Mouse (Mus musculus): Measurements from ENCODE around the gene Magea2. TPM values are rescaled to one million over a fixed set of nuclear protein-coding genes. Genes with fewer than 3 reads are reported as not detected.
A peak's percentile ranks its signal among the peaks of the same experiment; 100 is the strongest.
"Not testable (repeated sequence)": the region's sequence is repeated elsewhere in the genome, so short reads cannot be mapped to it uniquely, and the experiment has no call there.

The Magea2 gene
- not detected for total RNA-seq (2021)
- long read RNA-seq, experiment 1, result 0 reads
- long read RNA-seq, experiment 2, result 0 reads

GRCm38 (mm10) chrX:155093566-155093965, at the start of gene Magea2:
TSS of gene Magea2 (minus strand) at chrX:155093666.
- H3K27ac ChIP-seq; H3K4me3 ChIP-seq; intact Hi-C loops (cut with DNase I); DNase-seq (ENCODE audit: extremely low spot score in 1 of 2, low spot score in 2 of 2): not testable (repeated sequence)

GRCm38 (mm10) chrX:155128312-155128711, 34.8 kb upstream of the Magea2 start, which contains the start of gene Cldn34b2:
TSS of gene Cldn34b2 (minus strand) at chrX:155128412.
- intact Hi-C loops (cut with DNase I); DNase-seq (ENCODE audit: extremely low spot score in 1 of 2, low spot score in 2 of 2); H3K27ac ChIP-seq; H3K4me3 ChIP-seq: not testable (repeated sequence)

- DNase-seq (ENCODE audit: extremely low spot score in 1 of 2, low spot score in 2 of 2), result peak in 1 of 2 experiments; percentile 6
- H3K4me3 ChIP-seq, result no peak overlapping the region
- intact Hi-C loops (cut with DNase I), result loop anchor here (5.0 kb wide), 2 partner anchors 119 to 164 kb away; partner anchors contain the start of genes Acot9 and Sat1
- H3K27ac ChIP-seq, result no peak overlapping the region
- peak; percentile 54 for TF ChIP-seq CTCF (IDR thresholded peaks at IDR 0.05)
Observed at GRCm38 (mm10) chrX:155098024-155098423, 4.6 kb upstream of the Magea2 start.

GRCm38 (mm10) chrX:155089693-155090092, 3.8 kb downstream of the Magea2 start, which contains the start of gene Magea1:
TSS of gene Magea1 (minus strand) at chrX:155089793.
- DNase-seq (ENCODE audit: extremely low spot score in 1 of 2, low spot score in 2 of 2); intact Hi-C loops (cut with DNase I); H3K4me3 ChIP-seq; H3K27ac ChIP-seq: not testable (repeated sequence)

- DNase-seq (ENCODE audit: extremely low spot score in 1 of 2, low spot score in 2 of 2); H3K4me3 ChIP-seq; intact Hi-C loops (cut with DNase I); H3K27ac ChIP-seq: not testable (repeated sequence)
Observed at GRCm38 (mm10) chrX:155063045-155063444, 30.4 kb downstream of the Magea2 start, which contains the start of gene Magea5. TSS of gene Magea5 (minus strand) at chrX:155063145.

- intact Hi-C loops (cut with DNase I); H3K27ac ChIP-seq; H3K4me3 ChIP-seq; DNase-seq (ENCODE audit: extremely low spot score in 1 of 2, low spot score in 2 of 2): not testable (repeated sequence)
Observed at GRCm38 (mm10) chrX:154995750-154996149, 97.7 kb downstream of the Magea2 start, which contains the start of gene Magea8. TSS of gene Magea8 (minus strand) at chrX:154995850.

Other genes starting within 250 kb of the Magea2 start
- not detected for gene Cldn34b1, start 203.4 kb downstream of the Magea2 start, total RNA-seq (2021)
- not detected for gene Magea6, start 157.7 kb downstream of the Magea2 start, total RNA-seq (2021)
- gene Magea3, start 144.2 kb downstream of the Magea2 start, total RNA-seq (2021), result not detected
- not detected for gene Magea8, start 97.8 kb downstream of the Magea2 start, total RNA-seq (2021)
- gene Magea5, start 30.5 kb downstream of the Magea2 start, total RNA-seq (2021), result not detected
- gene Magea1, start 3.9 kb downstream of the Magea2 start, total RNA-seq (2021), result not detected
- gene Cldn34b2, start 34.7 kb upstream of the Magea2 start, total RNA-seq (2021), result not detected
- 10 to 100 TPM; 73.3 to 74.0 TPM for gene Sat1, start 122.8 kb upstream of the Magea2 start, total RNA-seq (2021)
- 10 to 100 TPM; 20.8 to 20.9 TPM for gene Acot9, start 168.8 kb upstream of the Magea2 start, total RNA-seq (2021)
- gene Prdx4, start 247.1 kb upstream of the Magea2 start, total RNA-seq (2021), result 10 to 100 TPM; 23.6 to 23.7 TPM